Mouse (Mus musculus) MEL (cell line): ENCODE measurements around the gene Htt. TPM values are rescaled to one million over a fixed set of nuclear protein-coding genes. Genes with fewer than 3 reads are reported as not detected.

Source experiments
- DNase-seq: peaks from one replicate; pipeline ENCODE4 v3.0.0; 2011; ENCODE audit warnings: low read depth, low spot score
- H3K27ac ChIP-seq: 2 replicates; pipeline ENCODE4 v1.5.1; 2012; ENCODE audit warnings: low read depth, mild to moderate bottlenecking, control low read depth, low read length, moderate library complexity; ENCODE audit not compliant: control insufficient read depth
- H3K27me3 ChIP-seq, 2 experiments: fragments of 150-350 bp in 1 of 2; sonication (generic) in 1 of 2; 2 replicates each; pipeline ENCODE4 v1.6.1; 2012; ENCODE audit warnings: low read length in 2 of 2, mild to moderate bottlenecking in 2 of 2, improper control_type of control experiment in 1 of 2, moderate library complexity in 1 of 2; ENCODE audit not compliant: insufficient read depth in 2 of 2, control insufficient read depth in 1 of 2
- H3K36me3 ChIP-seq, 2 experiments: 2 replicates each; pipeline ENCODE4 v1.6.1; 2012 to 2014; ENCODE audit warnings: low read length in 2 of 2, improper control_type of control experiment in 1 of 2, inconsistent platforms in 1 of 2, mild to moderate bottlenecking in 1 of 2; ENCODE audit not compliant: insufficient read depth in 2 of 2, control insufficient read depth in 1 of 2
- H3K4me1 ChIP-seq, 2 experiments: fragments of 150-350 bp in 1 of 2; sonication (generic) in 1 of 2; 2 replicates each; pipeline ENCODE4 v1.6.1; 2012; ENCODE audit warnings: low read length in 2 of 2, improper control_type of control experiment in 1 of 2, mild to moderate bottlenecking in 1 of 2; ENCODE audit not compliant: insufficient read depth in 2 of 2, control insufficient read depth in 1 of 2
- H3K4me3 ChIP-seq, 2 experiments: fragments of 150-350 bp in 1 of 2; sonication (generic) in 1 of 2; 2 replicates each; pipeline ENCODE4 v1.5.1; 2012; ENCODE audit warnings: low read depth in 2 of 2, low read length in 2 of 2, mild to moderate bottlenecking in 2 of 2, moderate library complexity in 2 of 2, control low read depth in 1 of 2, improper control_type of control experiment in 1 of 2; ENCODE audit not compliant: control insufficient read depth in 1 of 2, insufficient read depth in 1 of 2
- H3K79me2 ChIP-seq: 2 replicates; pipeline ENCODE4 v1.6.1; 2012; ENCODE audit warnings: mild to moderate bottlenecking, low read length, moderate library complexity; ENCODE audit not compliant: control insufficient read depth, poor library complexity, insufficient read depth
- H3K9ac ChIP-seq: 2 replicates; pipeline ENCODE4 v1.6.1; 2012; ENCODE audit warnings: low read depth, mild to moderate bottlenecking, control low read depth, low read length, moderate library complexity; ENCODE audit not compliant: control insufficient read depth, poor library complexity, severe bottlenecking
- H3K9me3 ChIP-seq: fragments of 150-350 bp; sonication (generic); replicated peaks from 2 replicates; pipeline ENCODE4 v1.6.1; 2012; ENCODE audit warnings: mild to moderate bottlenecking, low read length, improper control_type of control experiment, moderate library complexity; ENCODE audit not compliant: insufficient read depth
- BHLHE40 ChIP-seq: IDR thresholded peaks from 2 replicates; pipeline ENCODE4 v1.6.1; 2012; ENCODE audit warnings: low read depth, mild to moderate bottlenecking, inconsistent platforms, low read length, improper control_type of control experiment, borderline replicate concordance
- CHD1 ChIP-seq: IDR thresholded peaks from 2 replicates; pipeline ENCODE4 v1.6.1; 2012; ENCODE audit warnings: low read depth, mild to moderate bottlenecking, inconsistent platforms, low read length, improper control_type of control experiment
- CHD2 ChIP-seq: IDR thresholded peaks from 2 replicates; pipeline ENCODE4 v1.6.1; 2011; ENCODE audit warnings: low read length, improper control_type of control experiment
- CTCF ChIP-seq, 3 experiments: IDR thresholded peaks in 2 of 3; conservative IDR thresholded peaks in 1 of 3; 2 replicates each; pipeline ENCODE4 v1.5.1; 2011 to 2012; ENCODE audit warnings: low read length in 3 of 3, low read depth in 2 of 3, mild to moderate bottlenecking in 2 of 3, improper control_type of control experiment in 1 of 3, inconsistent platforms in 1 of 3, mixed read lengths in 1 of 3, moderate library complexity in 1 of 3; ENCODE audit not compliant: control insufficient read depth in 1 of 3, insufficient read depth in 1 of 3, poor library complexity in 1 of 3, severe bottlenecking in 1 of 3
- E2F4 ChIP-seq: IDR thresholded peaks from 2 replicates; pipeline ENCODE4 v1.6.1; 2011; ENCODE audit warnings: low read depth, low read length, improper control_type of control experiment, borderline replicate concordance
- ELF1 ChIP-seq: IDR thresholded peaks from 2 replicates; pipeline ENCODE4 v1.6.1; 2014; ENCODE audit warnings: low read depth, mild to moderate bottlenecking, inconsistent platforms, low read length, improper control_type of control experiment, moderate library complexity
- EP300 ChIP-seq, 2 experiments: IDR thresholded peaks; 2 replicates each; pipeline ENCODE4 v1.6.1; 2011; ENCODE audit warnings: improper control_type of control experiment in 2 of 2, low read length in 2 of 2, low read depth in 1 of 2, mild to moderate bottlenecking in 1 of 2
- ETS1 ChIP-seq: IDR thresholded peaks from 2 replicates; pipeline ENCODE4 v1.6.1; 2012; ENCODE audit warnings: low read depth, mild to moderate bottlenecking, inconsistent platforms, low read length, improper control_type of control experiment, moderate library complexity
- GABPA ChIP-seq: IDR thresholded peaks from 2 replicates; pipeline ENCODE4 v1.6.1; 2012; ENCODE audit warnings: low read depth, mild to moderate bottlenecking, inconsistent platforms, low read length, improper control_type of control experiment, moderate library complexity
- GATA1 ChIP-seq: IDR thresholded peaks from 2 replicates; pipeline ENCODE4 v1.6.1; 2011; ENCODE audit warnings: low read depth, low read length, improper control_type of control experiment
- HCFC1 ChIP-seq: IDR thresholded peaks from 2 replicates; pipeline ENCODE4 v1.6.1; 2012; ENCODE audit warnings: low read depth, mild to moderate bottlenecking, inconsistent platforms, low read length, improper control_type of control experiment, moderate library complexity
- JUND ChIP-seq: IDR thresholded peaks from 2 replicates; pipeline ENCODE4 v1.6.1; 2011; ENCODE audit warnings: low read depth, mild to moderate bottlenecking, improper control_type of control experiment, low read length
- KAT2A ChIP-seq: conservative IDR thresholded peaks from 2 replicates; pipeline ENCODE4 v1.6.1; 2012; ENCODE audit warnings: low read depth, low read length, improper control_type of control experiment, inconsistent platforms
- MAFK ChIP-seq: IDR thresholded peaks from 2 replicates; pipeline ENCODE4 v1.6.1; 2011; ENCODE audit warnings: low read depth, mild to moderate bottlenecking, low read length, improper control_type of control experiment, borderline replicate concordance
- MAX ChIP-seq: IDR thresholded peaks from 2 replicates; pipeline ENCODE4 v1.6.1; 2011; ENCODE audit warnings: low read length, improper control_type of control experiment
- MAZ ChIP-seq: IDR thresholded peaks from 2 replicates; pipeline ENCODE4 v1.6.1; 2012; ENCODE audit warnings: low read depth, mild to moderate bottlenecking, inconsistent platforms, low read length, improper control_type of control experiment
- MEF2A ChIP-seq: IDR thresholded peaks from 2 replicates; pipeline ENCODE4 v1.6.1; 2014; ENCODE audit warnings: low read depth, mild to moderate bottlenecking, inconsistent platforms, low read length, improper control_type of control experiment; ENCODE audit not compliant: poor library complexity, insufficient replicate concordance, severe bottlenecking; ENCODE audit errors: extremely low read depth
- MXI1 ChIP-seq: IDR thresholded peaks from 2 replicates; pipeline ENCODE4 v1.6.1; 2011; ENCODE audit warnings: mild to moderate bottlenecking, low read depth, low read length, improper control_type of control experiment
- MYB ChIP-seq: IDR thresholded peaks from 2 replicates; pipeline ENCODE4 v1.6.1; 2011; ENCODE audit warnings: mild to moderate bottlenecking, low read depth, low read length, improper control_type of control experiment
- MYC ChIP-seq: IDR thresholded peaks from 2 replicates; pipeline ENCODE4 v1.6.1; 2011; ENCODE audit warnings: low read depth, mild to moderate bottlenecking, low read length, improper control_type of control experiment, moderate library complexity
- NELFE ChIP-seq: IDR thresholded peaks from 2 replicates; pipeline ENCODE4 v1.6.1; 2011; ENCODE audit warnings: low read depth, low read length, improper control_type of control experiment
- POLR2A ChIP-seq, 2 experiments: IDR thresholded peaks; 2 replicates each; pipeline ENCODE4 v1.6.1; 2011 to 2012; ENCODE audit warnings: low read length in 2 of 2, mild to moderate bottlenecking in 2 of 2, control low read depth in 1 of 2, improper control_type of control experiment in 1 of 2, low read depth in 1 of 2, moderate library complexity in 1 of 2; ENCODE audit not compliant: control insufficient read depth in 1 of 2, insufficient read depth in 1 of 2, poor library complexity in 1 of 2
- POLR2AphosphoS2 ChIP-seq: IDR thresholded peaks from 2 replicates; pipeline ENCODE4 v1.6.1; 2011; ENCODE audit warnings: low read length, improper control_type of control experiment
- POLR2AphosphoS5 ChIP-seq: IDR thresholded peaks from 2 replicates; pipeline ENCODE4 v1.6.1; 2012; ENCODE audit warnings: low read depth, borderline replicate concordance, mild to moderate bottlenecking, inconsistent platforms, low read length, moderate library complexity, mixed read lengths
- RAD21 ChIP-seq: IDR thresholded peaks from 2 replicates; pipeline ENCODE4 v1.6.1; 2011; ENCODE audit warnings: mild to moderate bottlenecking, low read depth, low read length, improper control_type of control experiment
- RCOR1 ChIP-seq: IDR thresholded peaks from 2 replicates; pipeline ENCODE4 v1.6.1; 2012; ENCODE audit warnings: low read depth, mild to moderate bottlenecking, inconsistent platforms, low read length, improper control_type of control experiment
- SIN3A ChIP-seq: IDR thresholded peaks from 2 replicates; pipeline ENCODE4 v1.6.1; 2012; ENCODE audit warnings: low read length, improper control_type of control experiment, inconsistent platforms
- SMC3 ChIP-seq: IDR thresholded peaks from 2 replicates; pipeline ENCODE4 v1.6.1; 2011; ENCODE audit warnings: low read depth, low read length, improper control_type of control experiment
- TAL1 ChIP-seq: IDR thresholded peaks from 2 replicates; pipeline ENCODE4 v1.6.1; 2012; ENCODE audit warnings: mild to moderate bottlenecking, inconsistent platforms, low read length, moderate library complexity, mixed read lengths
- TBP ChIP-seq: IDR thresholded peaks from 2 replicates; pipeline ENCODE4 v1.8.0; 2011; ENCODE audit warnings: low read depth, low read length, improper control_type of control experiment
- TCF12 ChIP-seq: IDR thresholded peaks from 2 replicates; pipeline ENCODE4 v1.6.1; 2014; ENCODE audit warnings: low read depth, mild to moderate bottlenecking, inconsistent platforms, low read length, improper control_type of control experiment, moderate library complexity
- USF1 ChIP-seq: IDR thresholded peaks from 2 replicates; pipeline ENCODE4 v1.6.1; 2014; ENCODE audit warnings: low read depth, mild to moderate bottlenecking, inconsistent platforms, low read length, improper control_type of control experiment, moderate library complexity
- USF2 ChIP-seq, 2 experiments: IDR thresholded peaks; 2 replicates each; pipeline ENCODE4 v1.6.1; 2011 to 2012; ENCODE audit warnings: improper control_type of control experiment in 2 of 2, low read length in 2 of 2, borderline replicate concordance in 1 of 2, inconsistent platforms in 1 of 2, low read depth in 1 of 2, mild to moderate bottlenecking in 1 of 2; ENCODE audit not compliant: insufficient read depth in 1 of 2
- ZC3H11A ChIP-seq: IDR thresholded peaks from 2 replicates; pipeline ENCODE4 v1.6.1; 2012; ENCODE audit warnings: low read depth, mild to moderate bottlenecking, inconsistent platforms, low read length, improper control_type of control experiment
- ZKSCAN1 ChIP-seq: IDR thresholded peaks from 2 replicates; pipeline ENCODE4 v1.6.1; 2012; ENCODE audit warnings: low read depth, mild to moderate bottlenecking, inconsistent platforms, low read length, improper control_type of control experiment, moderate library complexity
- ZMIZ1 ChIP-seq: IDR thresholded peaks from 2 replicates; pipeline ENCODE4 v1.6.1; 2012; ENCODE audit warnings: low read depth, mild to moderate bottlenecking, inconsistent platforms, low read length, improper control_type of control experiment, moderate library complexity
- ZNF384 ChIP-seq: IDR thresholded peaks from 2 replicates; pipeline ENCODE4 v1.6.1; 2012; ENCODE audit warnings: low read depth, mild to moderate bottlenecking, inconsistent platforms, low read length, improper control_type of control experiment
- polyA plus RNA-seq, 2 experiments: library from polyadenylated mRNA; stranded (reverse) in 1 of 2; unstranded in 1 of 2; fragments of >175 nt in 1 of 2; fragments of >200 nt in 1 of 2; gene quantifications; 2 replicates each; pipeline versions ENCODE4 v1.2.1 to v1.2.4; 2012; ENCODE audit warnings: low replicate concordance in 2 of 2, low read depth in 1 of 2; ENCODE audit not compliant: insufficient read length in 2 of 2, insufficient read depth in 1 of 2, missing spikeins in 1 of 2
- total RNA-seq: library from RNA; depleted of rRNA; stranded (reverse); fragments of 300-350 nt; gene quantifications from 2 replicates; pipeline ENCODE4 v1.2.3, GENCODE M21; 2012; rRNA removed

Gene Htt
- total RNA-seq: 27.0 and 27.5 TPM in 2 replicates
- polyA plus RNA-seq: 10 to 100 TPM in 1 of 2 experiments, not detected in 1; 33.0 TPM

GRCm38 (mm10) chr5:34761509-34761908 lies at the start of gene Htt:
Gene Htt, plus strand, starts transcription at chr5:34761740.
- Histone ChIP-seq H3K27me3 (peaks cover 0 to 10% of the 10 kb centered on the region in 2 experiments; a peak in 3 of 4 replicates), H3K79me2 (peaks cover 33% of the 10 kb centered on the region), H3K4me3 (peak within 1 kb of the TSS; percentile 74 to 85), H3K27ac (peak within 1 kb of the TSS; percentile 78), H3K9ac (peak within 1 kb of the TSS; percentile 91), H3K4me1 (peaks cover 7 to 17% of the 10 kb centered on the region in 2 experiments), H3K36me3 (peaks cover 0 to 20% of the 10 kb centered on the region in 2 experiments; a peak in 2 of 4 replicates), H3K9me3 (no peaks in the 10 kb centered on the region)
- peak; percentile 100 for DNase-seq
- TF ChIP-seq GATA1: no peak
- peak; percentile 67 for TF ChIP-seq USF1
- no peak for TF ChIP-seq USF2 (IDR thresholded peaks at IDR 0.05; ENCODE audit: borderline replicate concordance in 1 of 2, insufficient read depth in 1 of 2, low read depth in 1 of 2, low read length in 2 of 2)
- TF ChIP-seq CHD2: no peak
- TF ChIP-seq NELFE: peak; percentile 97
- TF ChIP-seq ZMIZ1: peak; percentile 92
- no peak for TF ChIP-seq SMC3
- peak; percentile 83 for TF ChIP-seq MXI1
- no peak; the same call in 1 of the 2 replicates for TF ChIP-seq RCOR1
- TF ChIP-seq MAX: peak; percentile 30; the same call in 1 of the 2 replicates
- TF ChIP-seq MAFK: no peak
- TF ChIP-seq ZC3H11A: no peak
- TF ChIP-seq HCFC1: peak; percentile 93
- TF ChIP-seq TCF12: peak; percentile 82
- TF ChIP-seq RAD21: no peak
- 0 out of 6 replicates have a peak, but pooled peaks of 1 of the 3 experiments have one; percentile 1 for TF ChIP-seq CTCF (IDR thresholded peaks at IDR 0.05 in 2 of 3, conservative IDR thresholded peaks at IDR 0.05 in 1 of 3; ENCODE audit: control insufficient read depth in 1 of 3, insufficient read depth in 1 of 3, low read depth in 2 of 3, low read length in 3 of 3, poor library complexity in 1 of 3, severe bottlenecking in 1 of 3)
- no peak for TF ChIP-seq EP300 (IDR thresholded peaks at IDR 0.05; ENCODE audit: low read depth in 1 of 2, low read length in 2 of 2)
- peak; percentile 88 for TF ChIP-seq SIN3A
- TF ChIP-seq ELF1: peak; percentile 67
- TF ChIP-seq MYB: no peak
- 0 out of 2 replicates have a peak, but pooled peaks have one; percentile 77 for TF ChIP-seq POLR2AphosphoS5
- peak; percentile 92 for TF ChIP-seq POLR2AphosphoS2
- TF ChIP-seq MYC: 0 out of 2 replicates have a peak, but pooled peaks have one; percentile 7
- no peak for TF ChIP-seq GABPA
- TF ChIP-seq ZKSCAN1: no peak
- peak; percentile 79; the same call in 1 of the 2 replicates for TF ChIP-seq MAZ
- TF ChIP-seq POLR2A (IDR thresholded peaks at IDR 0.05; ENCODE audit: control insufficient read depth in 1 of 2, insufficient read depth in 1 of 2, low read depth in 1 of 2, low read length in 2 of 2, poor library complexity in 1 of 2): peak; percentile 96 to 98
- TF ChIP-seq ZNF384: no peak
- TF ChIP-seq TBP: peak; percentile 74
- TF ChIP-seq BHLHE40: no peak
- TF ChIP-seq MEF2A: 0 out of 2 replicates have a peak, but pooled peaks have one; percentile 52
- no peak; the same call in 1 of the 2 replicates for TF ChIP-seq CHD1
- peak; percentile 66; the same call in 1 of the 2 replicates for TF ChIP-seq KAT2A
- TF ChIP-seq JUND: no peak
- no peak for TF ChIP-seq E2F4
- TF ChIP-seq ETS1: peak; percentile 62; the same call in 1 of the 2 replicates
- no peak for TF ChIP-seq TAL1
